Mouse (Mus musculus) hematopoietic stem cell, adult 5-6 weeks (primary cell): ENCODE measurements at regions not wholly inside any gene's neighbourhood (a gene's known extent, or its start where the extent isn't known, plus 50 kb on each side); places are given as distances from the start of the nearest gene placed in this dataset.

Experiments used
- ATAC-seq, 2 experiments: fragments of 125-278 bp in 1 of 2; replicated peaks in 1 of 2; 2 replicates each; pipeline ENCODE4 v1.8.0; 2016 to 2017; ENCODE audit warnings: inconsistent platforms in 2 of 2, mild to moderate bottlenecking in 2 of 2, moderate number of reproducible peaks in 2 of 2, low read depth in 1 of 2, moderate TSS enrichment in 1 of 2; ENCODE audit not compliant: low FRiP score in 2 of 2, poor library complexity in 2 of 2, severe bottlenecking in 2 of 2, insufficient read depth in 1 of 2, low TSS enrichment in 1 of 2

- ATAC-seq = peak; percentile 100
These were observed 2099.9 kb downstream of the A830018L16Rik start for GRCm38 (mm10) chr1:13513761-13514160.
